Mouse (Mus musculus) frontal cortex, postnatal 36 days (tissue): ENCODE measurements around the gene Prex1.

ENCODE experiments used
- DNase-seq, 2 experiments: peaks; one replicate each; pipeline ENCODE4 v3.0.0; 2022; ENCODE audit warnings: low spot score in 2 of 2

Gene Prex1

GRCm38 (mm10) chr2:166560826-166561225 lies 152.8 kb downstream of the Prex1 start:
- no peak for DNase-seq

- DNase-seq: no peak
These were observed 154.1 kb downstream of the Prex1 start for GRCm38 (mm10) chr2:166559531-166559930.

GRCm38 (mm10) chr2:166555508-166555907 lies 158.1 kb downstream of the Prex1 start:
- DNase-seq: peak in 1 of 2 experiments; percentile 60

- DNase-seq: no peak
These were observed 159.5 kb downstream of the Prex1 start for GRCm38 (mm10) chr2:166554169-166554505.

- DNase-seq: no peak
These were observed 160.0 kb downstream of the Prex1 start for GRCm38 (mm10) chr2:166553502-166554168.

- DNase-seq: no peak
These were observed 161.0 kb downstream of the Prex1 start for GRCm38 (mm10) chr2:166552657-166553056.

- no peak for DNase-seq
These were observed 161.7 kb downstream of the Prex1 start for GRCm38 (mm10) chr2:166551831-166552498.

- DNase-seq: no peak
These were observed 163.8 kb downstream of the Prex1 start for GRCm38 (mm10) chr2:166549871-166550270.

GRCm38 (mm10) chr2:166549069-166549468 lies 164.6 kb downstream of the Prex1 start:
- no peak for DNase-seq

GRCm38 (mm10) chr2:166545580-166545979 lies 168.1 kb downstream of the Prex1 start:
- DNase-seq: no peak

- DNase-seq: peak in 1 of 2 experiments; percentile 70
These were observed 168.9 kb downstream of the Prex1 start for GRCm38 (mm10) chr2:166544575-166545251.

GRCm38 (mm10) chr2:166541112-166541928 lies 172.3 kb downstream of the Prex1 start:
- DNase-seq: no peak

GRCm38 (mm10) chr2:166540216-166540615 lies 173.4 kb downstream of the Prex1 start:
- DNase-seq: no peak

- no peak for DNase-seq
These were observed 176.7 kb downstream of the Prex1 start for GRCm38 (mm10) chr2:166536896-166537295.

GRCm38 (mm10) chr2:166535519-166535918 lies 178.1 kb downstream of the Prex1 start:
- DNase-seq: no peak

GRCm38 (mm10) chr2:166526204-166526603 lies 187.4 kb downstream of the Prex1 start:
- no peak for DNase-seq

GRCm38 (mm10) chr2:166523156-166523890 lies 190.3 kb downstream of the Prex1 start:
- DNase-seq: no peak

- DNase-seq: no peak
These were observed 191.0 kb downstream of the Prex1 start for GRCm38 (mm10) chr2:166522612-166523120.

GRCm38 (mm10) chr2:166521878-166522611 lies 191.6 kb downstream of the Prex1 start:
- DNase-seq: no peak

GRCm38 (mm10) chr2:166521461-166521860 lies 192.2 kb downstream of the Prex1 start:
- DNase-seq: no peak
